8 mouse cellular contexts compared by ENCODE assay signal in the genomic region with DNA sequence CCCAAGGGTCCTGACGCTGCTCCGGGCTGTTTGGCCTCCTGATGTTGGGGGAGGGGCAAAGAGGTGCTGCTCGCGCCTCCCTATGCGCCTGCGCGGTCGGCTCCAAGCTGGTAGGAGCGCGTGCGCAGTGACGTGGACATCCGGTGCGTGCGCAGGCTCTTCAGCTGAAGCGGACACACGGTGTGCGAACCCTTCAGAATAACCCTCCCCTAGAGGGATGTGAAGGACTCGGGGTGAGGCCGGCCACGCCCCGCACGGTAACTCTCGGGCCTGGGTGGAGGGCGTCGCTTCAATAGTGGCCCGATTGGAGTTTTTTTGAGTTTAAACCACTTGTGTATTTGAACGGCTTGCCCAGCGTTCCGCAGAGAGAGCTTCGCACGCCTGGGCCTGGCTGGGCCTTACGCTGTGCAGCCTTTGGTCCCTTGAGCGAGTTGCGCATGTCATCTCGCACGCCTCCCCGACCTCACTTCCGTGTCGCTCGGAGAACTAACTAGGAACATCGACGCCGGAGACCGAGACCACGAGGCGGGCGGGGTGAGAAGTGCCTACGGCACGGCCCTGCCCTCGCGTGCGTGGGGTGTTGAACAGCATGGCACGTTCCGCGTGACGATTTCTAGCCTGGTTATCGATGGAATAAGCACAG. TPM values are rescaled to one million over a fixed set of nuclear protein-coding genes. Genes with fewer than 3 reads are reported as not detected.
DNase-seq lines count a peak whose midpoint lies in the region; ATAC-seq lines count a peak whose summit lies in the region.

A gene (plus strand): TSS at position 139 of the 643 bp plus-strand sequence.

- H3K27me3 ChIP-seq in lung, embryonic 16.5 days (ENCODE audit: control insufficient read depth, insufficient read depth, low read depth, low read length), result no peaks in the 10 kb centered on the region

- H3K4me3 ChIP-seq in lung, embryonic 16.5 days (ENCODE audit: low read length), result peak within 1 kb of the TSS; percentile 69

- peak within 1 kb of the TSS; percentile 95 for H3K4me2 ChIP-seq in lung, embryonic 16.5 days (ENCODE audit: low read depth, low read length)

- no peaks in the 10 kb centered on the region for H3K36me3 ChIP-seq in lung, embryonic 16.5 days (ENCODE audit: control insufficient read depth, insufficient read depth, low read length)

- peak; percentile 77 for DNase-seq in MEL-GATA-1-ER (ENCODE audit: extremely low read depth, low read depth)
- DNase-seq in cerebellum, adult 8-10 months, result peak; percentile 78
- DNase-seq in forelimb bud, embryonic 11.5 days (ENCODE audit: low read depth, low spot score), result peak; percentile 98
- peak; percentile 86 for DNase-seq in layer of hippocampus, adult 9-10 months (ENCODE audit: low spot score)
- DNase-seq in ovary, postnatal 10 days (ENCODE audit: low spot score), result peak; percentile 92
- DNase-seq in thymus, postnatal 10 days (ENCODE audit: low spot score in 2 of 2), result peak; percentile 95 to 99

- H3K4me1 ChIP-seq in lung, embryonic 16.5 days (replicated peaks; ENCODE audit: control insufficient read depth, insufficient read depth, low read length), result peaks cover 14% of the 10 kb centered on the region; the same call in 1 of the 2 replicates

- no peaks in the 10 kb centered on the region for H3K9me3 ChIP-seq in lung, embryonic 16.5 days (ENCODE audit: control insufficient read depth, low read length)

- peak within 1 kb of the TSS; percentile 98 for H3K27ac ChIP-seq in lung, embryonic 16.5 days (ENCODE audit: low read length)

- peak within 1 kb of the TSS; percentile 76 for H3K9ac ChIP-seq in lung, embryonic 16.5 days (ENCODE audit: low read length)

- under 1% methylated on average over 58 of the region's 58 CpGs for WGBS in lung, embryonic 16.5 days

- ATAC-seq in hematopoietic stem cell, adult 5-6 weeks (replicated peaks in 1 of 2; ENCODE audit: insufficient read depth in 1 of 2, low FRiP score in 2 of 2, low TSS enrichment in 1 of 2, low read depth in 1 of 2, poor library complexity in 2 of 2, severe bottlenecking in 2 of 2), result peak; percentile 92 to 95
- ATAC-seq in lung, embryonic 16.5 days (ENCODE audit: low read depth), result peak; percentile 98

RNA-seq across cellular contexts. Expression of the gene that starts here (rescaled TPM):
- 101 and 124 TPM in 2 replicates for total RNA-seq in hematopoietic stem cell, adult 5-6 weeks (2017)
- polyA plus RNA-seq in lung, embryonic 16.5 days (2015; fragmentation: Nextera tagmentation; extraction: Ambion mirVana), result 21.9 and 25.4 TPM in 2 replicates

Comparison
In these comparisons a context has a peak if more than half of its experiments do, and no peak if none do; other contexts are left out.
1. Peak in every context shown above with its lines: DNase-seq, ATAC-seq, H3K4me3 ChIP-seq and H3K27ac ChIP-seq.